Mouse (Mus musculus): ENCODE measurements around the gene Rdh5.
A peak's percentile ranks its signal among the peaks of the same experiment; 100 is the strongest.

Rdh5 gene

GRCm38 (mm10) chr10:128902409-128902988, 20.2 kb downstream of the Rdh5 start:
- no peak for DNase-seq

GRCm38 (mm10) chr10:128901409-128901808, 21.3 kb downstream of the Rdh5 start:
- no peak for DNase-seq

GRCm38 (mm10) chr10:128900698-128901097, 22.0 kb downstream of the Rdh5 start, which contains the start of gene Cd63:
Gene Cd63, plus strand, starts transcription at chr10:128900989.
- no peak for DNase-seq

- DNase-seq: no peak
Observed at GRCm38 (mm10) chr10:128899759-128900490, 22.8 kb downstream of the Rdh5 start.

GRCm38 (mm10) chr10:128897501-128897900, 25.2 kb downstream of the Rdh5 start:
- DNase-seq: no peak

GRCm38 (mm10) chr10:128896807-128897206, 25.9 kb downstream of the Rdh5 start:
- DNase-seq: no peak

GRCm38 (mm10) chr10:128895952-128896693, 26.6 kb downstream of the Rdh5 start:
- DNase-seq: no peak

- DNase-seq: peak; percentile 92
Observed at GRCm38 (mm10) chr10:128895437-128895836, 27.3 kb downstream of the Rdh5 start.

GRCm38 (mm10) chr10:128892246-128892645, 30.4 kb downstream of the Rdh5 start:
- no peak for DNase-seq

- peak; percentile 94 for DNase-seq
Observed at GRCm38 (mm10) chr10:128891296-128892094, 31.2 kb downstream of the Rdh5 start, which contains the start of gene Gdf11. Gene Gdf11, minus strand, starts transcription at chr10:128891718.

GRCm38 (mm10) chr10:128890383-128891295, 32.0 kb downstream of the Rdh5 start:
- peak; percentile 59 for DNase-seq

- DNase-seq: no peak
Observed at GRCm38 (mm10) chr10:128889846-128890245, 32.8 kb downstream of the Rdh5 start.

GRCm38 (mm10) chr10:128888941-128889827, 33.5 kb downstream of the Rdh5 start:
- DNase-seq: peak; percentile 93

GRCm38 (mm10) chr10:128882067-128882466, 40.6 kb downstream of the Rdh5 start:
- DNase-seq: no peak

GRCm38 (mm10) chr10:128878811-128879210, 43.9 kb downstream of the Rdh5 start:
- no peak for DNase-seq

- DNase-seq: no peak
Observed at GRCm38 (mm10) chr10:128878291-128878690, 44.4 kb downstream of the Rdh5 start.

- DNase-seq: no peak
Observed at GRCm38 (mm10) chr10:128870341-128870740, 52.3 kb downstream of the Rdh5 start.

GRCm38 (mm10) chr10:128866518-128866917, 56.2 kb downstream of the Rdh5 start:
- no peak for DNase-seq

- no peak for DNase-seq
Observed at GRCm38 (mm10) chr10:128866042-128866441, 56.6 kb downstream of the Rdh5 start.
